Mouse (Mus musculus) lung, postnatal 0 days (tissue): ENCODE measurements around the gene Krt90. TPM values are rescaled to one million over a fixed set of nuclear protein-coding genes. Genes with fewer than 3 reads are reported as not detected.

Experiments used
- ATAC-seq: fragments of 200-750 bp; cut with Nextera tagmentation; 2 replicates; pipeline ENCODE4 v1.8.0; 2017; ENCODE audit warnings: moderate library complexity
- DNase-seq: peaks from one replicate; pipeline ENCODE4 v3.0.0-alpha.2; 2016; ENCODE audit warnings: low spot score
- H3K27ac ChIP-seq: fragments of 300-500 bp; sonication (generic); 2 replicates; pipeline ENCODE4 v1.5.1; 2014; ENCODE audit warnings: antibody characterized with exemption, mild to moderate bottlenecking, low read length, mixed read lengths
- H3K27me3 ChIP-seq: fragments of 300-500 bp; sonication (generic); replicated peaks from 2 replicates; pipeline ENCODE4 v1.6.1; 2014; ENCODE audit warnings: low read length, mixed read lengths; ENCODE audit not compliant: insufficient read depth
- H3K36me3 ChIP-seq: fragments of 300-500 bp; sonication (generic); 2 replicates; pipeline ENCODE4 v1.6.1; 2014; ENCODE audit warnings: low read length, mixed read lengths; ENCODE audit not compliant: insufficient read depth
- H3K4me1 ChIP-seq: fragments of 300-500 bp; sonication (generic); 2 replicates; pipeline ENCODE4 v1.6.1; 2014; ENCODE audit warnings: antibody characterized with exemption, low read depth, low read length, mixed read lengths; ENCODE audit not compliant: insufficient read depth
- H3K4me2 ChIP-seq: fragments of 300-500 bp; sonication (generic); replicated peaks from 2 replicates; pipeline ENCODE4 v1.6.1; 2014; ENCODE audit warnings: low read depth, mild to moderate bottlenecking, low read length, moderate library complexity, mixed read lengths
- H3K4me3 ChIP-seq: fragments of 300-500 bp; sonication (generic); 2 replicates; pipeline ENCODE4 v1.5.1; 2014; ENCODE audit warnings: low read depth, low read length
- H3K9ac ChIP-seq: fragments of 300-500 bp; sonication (generic); replicated peaks from 2 replicates; pipeline ENCODE4 v1.6.1; 2014; ENCODE audit warnings: low read depth, mild to moderate bottlenecking
- H3K9me3 ChIP-seq: fragments of 300-500 bp; sonication (generic); 2 replicates; pipeline ENCODE4 v1.6.1; 2016; ENCODE audit warnings: low read length, mixed read lengths
- CTCF ChIP-seq: IDR thresholded peaks from 2 replicates; pipeline ENCODE4 v1.5.1; 2016; ENCODE audit warnings: antibody characterized with exemption, mild to moderate bottlenecking
- EP300 ChIP-seq: IDR thresholded peaks from 2 replicates; pipeline ENCODE4 v1.6.1; 2016; ENCODE audit warnings: antibody characterized with exemption, mild to moderate bottlenecking, control low read depth
- WGBS: fragments of 180-500 bp; shearing (Covaris S2); extraction: QIAGEN DNeasy Blood & Tissue Kit; methylation state at CpG from one replicate; pipeline ENCODE4 v1.1.7; 2014; 5-methylcytosine and 5-hydroxymethylcytosine counted together
- polyA plus RNA-seq: library from polyadenylated mRNA; unstranded; fragments of >200 nt; fragmentation: Nextera tagmentation; extraction: Ambion mirVana; gene quantifications from 2 replicates; pipeline ENCODE4 v1.2.1, GENCODE M21; 2015

Krt90 gene
- polyA plus RNA-seq, 1 experiment from 2014 or later = 0.14 TPM

DNA sequence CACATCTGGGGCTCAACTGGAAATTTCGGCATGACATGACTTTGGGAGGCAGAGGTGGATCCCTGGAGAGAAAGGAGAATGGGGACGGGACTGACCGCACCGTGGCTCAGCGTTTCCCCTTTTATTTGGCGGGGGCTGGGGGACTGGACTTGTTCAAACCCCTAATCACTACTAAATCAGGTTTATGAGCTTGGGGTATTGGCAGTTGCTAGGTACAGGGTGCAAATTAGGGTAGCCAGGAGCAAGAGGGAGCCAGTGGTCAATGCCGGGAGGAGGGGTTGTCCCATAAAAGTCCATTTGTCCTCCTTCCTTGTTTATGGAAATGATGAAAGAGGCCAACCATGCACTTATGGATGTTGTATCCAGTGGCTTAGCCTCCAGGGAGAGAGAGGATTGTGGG is 12.2 kb downstream of the Krt90 start, which contains the start of gene Krt82:
Gene Krt82 (minus strand): TSS at position 101 of the 400 bp plus-strand sequence.
- no peaks in the 10 kb centered on the region for H3K4me1 ChIP-seq
- H3K27ac ChIP-seq = no peak within 1 kb of the TSS
- H3K27me3 ChIP-seq = no peaks in the 10 kb centered on the region
- DNase-seq (no peak), ATAC-seq (no peak)
- 85% methylated on average over 7 of the region's 7 CpGs for WGBS
- H3K4me3 ChIP-seq = no peak within 1 kb of the TSS
- no peaks in the 10 kb centered on the region for H3K9me3 ChIP-seq
- no peak within 1 kb of the TSS for H3K9ac ChIP-seq
- no peak within 1 kb of the TSS for H3K4me2 ChIP-seq
- TF ChIP-seq EP300 = no peak
- TF ChIP-seq CTCF = no peak
- H3K36me3 ChIP-seq = no peaks in the 10 kb centered on the region

DNA sequence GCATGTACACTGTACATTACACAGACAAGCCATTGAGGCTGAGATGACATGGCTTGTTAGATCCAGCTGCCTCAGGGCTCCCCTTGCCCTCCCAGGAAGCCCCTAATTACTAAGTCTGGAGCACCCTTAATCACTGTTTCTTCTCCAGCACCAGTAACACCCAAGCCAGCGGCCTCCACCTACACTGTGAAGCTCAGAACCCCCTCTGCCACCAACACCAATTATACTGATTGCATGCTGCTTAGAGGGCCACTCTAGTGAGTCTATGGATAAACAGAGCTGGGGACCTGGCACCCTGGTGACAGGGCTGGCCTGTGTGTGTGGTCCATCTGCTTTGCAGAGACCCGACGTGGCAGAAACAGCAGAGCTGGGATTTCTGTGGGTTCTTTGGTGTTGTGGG is 18.3 kb downstream of the Krt90 start:
- Histone ChIP-seq H3K4me3 (no peak overlapping the region), H3K9ac (no peak overlapping the region), H3K4me1 (no peaks in the 10 kb centered on the region), H3K36me3 (no peaks in the 10 kb centered on the region), H3K27ac (no peak overlapping the region), H3K9me3 (no peaks in the 10 kb centered on the region), H3K27me3 (no peaks in the 10 kb centered on the region), H3K4me2 (no peak overlapping the region)
- no peak for ATAC-seq
- WGBS = 57% methylated on average over 3 of the region's 3 CpGs
- DNase-seq = no peak
- TF ChIP-seq EP300 (no peak), CTCF (no peak)

GRCm38 (mm10) chr15:101542543-101542942 is 20.2 kb downstream of the Krt90 start:
- Histone ChIP-seq H3K4me3 (no peak overlapping the region), H3K36me3 (no peaks in the 10 kb centered on the region), H3K4me2 (no peak overlapping the region), H3K27me3 (no peaks in the 10 kb centered on the region), H3K27ac (no peak overlapping the region), H3K9me3 (no peaks in the 10 kb centered on the region), H3K4me1 (no peaks in the 10 kb centered on the region), H3K9ac (no peak overlapping the region)
- DNase-seq (no peak), ATAC-seq (no peak)
- peak; percentile 9; the same call in 1 of the 2 replicates for TF ChIP-seq CTCF
- no peak for TF ChIP-seq EP300
- WGBS = 62% methylated on average over 9 of the region's 9 CpGs

DNA sequence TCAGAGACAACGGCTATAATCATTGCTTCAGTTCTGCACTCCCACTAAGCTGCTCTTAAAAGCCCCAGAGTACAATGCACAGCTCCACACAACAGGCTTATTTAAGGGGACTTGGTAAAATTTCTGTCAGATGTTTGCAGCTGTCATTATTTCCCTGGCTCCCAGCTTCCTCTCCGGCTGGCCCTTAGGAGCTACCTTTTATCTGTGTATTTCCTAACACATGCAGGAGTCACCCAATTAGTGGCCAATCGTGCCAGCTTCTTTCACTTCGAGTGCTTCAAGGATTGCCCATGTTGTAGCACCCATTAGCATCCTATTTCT is 24.2 kb downstream of the Krt90 start:
- peak; percentile 56; the same call in 1 of the 2 replicates for ATAC-seq
- peak; percentile 49 for DNase-seq
- no peak overlapping the region for H3K27ac ChIP-seq
- WGBS = 55% methylated on average over 4 of the region's 4 CpGs
- no peaks in the 10 kb centered on the region for H3K27me3 ChIP-seq
- H3K36me3 ChIP-seq = no peaks in the 10 kb centered on the region
- H3K4me1 ChIP-seq = no peaks in the 10 kb centered on the region
- H3K9me3 ChIP-seq = no peaks in the 10 kb centered on the region
- TF ChIP-seq EP300 (no peak), CTCF (no peak)
- H3K4me2 ChIP-seq = no peak overlapping the region
- H3K9ac ChIP-seq = no peak overlapping the region
- no peak overlapping the region for H3K4me3 ChIP-seq

DNA sequence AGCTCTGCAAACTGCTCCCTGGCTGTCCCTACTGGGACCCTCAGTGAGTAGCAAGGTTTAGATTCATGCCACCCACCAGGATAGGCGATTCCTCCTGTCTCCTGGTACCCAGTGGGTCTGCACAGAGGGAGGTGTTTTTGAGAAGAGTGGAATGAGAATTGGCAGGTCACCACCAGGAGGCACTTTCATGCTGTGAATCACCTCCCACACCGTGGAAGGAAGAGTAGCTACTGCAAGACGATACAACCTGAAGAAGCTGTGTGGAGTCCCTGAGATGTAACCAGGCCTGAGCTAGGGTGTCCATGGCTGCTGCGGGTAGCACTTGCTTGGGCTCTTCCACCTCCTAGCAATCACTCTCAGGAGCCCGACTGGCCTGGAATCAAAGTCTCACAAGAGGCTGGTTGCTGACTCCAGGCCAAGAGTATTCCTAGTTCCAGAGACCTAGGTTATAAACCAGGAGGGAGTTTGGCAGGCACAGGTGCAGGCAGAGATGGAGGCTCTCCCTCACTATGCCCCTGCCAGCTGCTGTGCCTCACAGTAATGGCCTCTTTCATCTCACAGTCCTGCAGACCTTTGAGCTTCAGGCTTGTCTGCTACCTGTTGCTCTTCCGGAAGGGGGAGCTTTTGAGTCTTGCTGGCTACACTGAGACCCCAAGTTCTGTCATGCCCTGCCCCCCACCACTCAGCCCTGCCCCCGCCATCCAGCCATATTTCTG is 24.7 kb downstream of the Krt90 start:
- Histone ChIP-seq H3K4me3 (no peak overlapping the region), H3K36me3 (no peaks in the 10 kb centered on the region), H3K9ac (no peak overlapping the region), H3K27ac (no peak overlapping the region), H3K4me1 (no peaks in the 10 kb centered on the region), H3K27me3 (no peaks in the 10 kb centered on the region), H3K9me3 (no peaks in the 10 kb centered on the region), H3K4me2 (no peak overlapping the region)
- 32% methylated on average over 7 of the region's 7 CpGs for WGBS
- DNase-seq = no peak
- TF ChIP-seq EP300 (no peak), CTCF (peak; percentile 33)
- no peak for ATAC-seq

- Histone ChIP-seq H3K4me1 (no peaks in the 10 kb centered on the region), H3K36me3 (no peaks in the 10 kb centered on the region), H3K27ac (no peak overlapping the region), H3K4me3 (no peak overlapping the region), H3K9ac (no peak overlapping the region), H3K27me3 (no peaks in the 10 kb centered on the region), H3K4me2 (no peak overlapping the region), H3K9me3 (no peaks in the 10 kb centered on the region)
- DNase-seq = no peak
- ATAC-seq = peak; percentile 33; the same call in 1 of the 2 replicates
- no peak for TF ChIP-seq EP300
- no peak for TF ChIP-seq CTCF
- WGBS = 50% methylated on average over 9 of the region's 9 CpGs
These were observed 26.5 kb downstream of the Krt90 start for GRCm38 (mm10) chr15:101536054-101536850.
